Comparison of ENCODE assay signal across 11 mouse cellular contexts in genomic region chr5:144703464-144704368, GRCm38 (mm10). TPM values are rescaled to one million over a fixed set of nuclear protein-coding genes. Genes with fewer than 3 reads are reported as not detected.
DNase-seq lines count a peak whose midpoint lies in the region; ATAC-seq and TF ChIP-seq lines count a peak whose summit lies in the region.
"Had no signal": no experiment of that assay in that cellular context is flagged by ENCODE, and none has a peak within 500 bp of the region (broad histone marks: within the 10 kb centered on the region; RNA-seq: fewer than 3 reads in every experiment).

No protein-coding gene starts in this region.

- peak; percentile 73 for ATAC-seq in lung, embryonic 14.5 days (ENCODE audit: insufficient read depth)
- peak; percentile 70 for ATAC-seq in intestine, embryonic 16.5 days

- no peaks in the 10 kb centered on the region for H3K36me3 ChIP-seq in lung, embryonic 14.5 days (ENCODE audit: insufficient read depth)
- H3K36me3 ChIP-seq in intestine, embryonic 16.5 days (ENCODE audit: control insufficient read depth, insufficient read depth, low read length): no peaks in the 10 kb centered on the region
- H3K36me3 ChIP-seq: limb, embryonic 13.5 days had no signal

- intact Hi-C loops in gastrocnemius, postnatal 36 days (cut with DNase I): no loop called here

- DNase-seq in lung, embryonic 14.5 days: peak; percentile 56
- no peak for DNase-seq in lung, postnatal 25 days (ENCODE audit: low spot score)
- peak; percentile 57 to 62 for DNase-seq in cerebellum, postnatal 36 days
- peak; percentile 57 for DNase-seq in retina, postnatal 1 day
- DNase-seq in urinary bladder, postnatal 36 days (ENCODE audit: low spot score in 2 of 2): no peak
- no peak for DNase-seq in adrenal gland, postnatal 10 days
- DNase-seq in gastrocnemius, postnatal 36 days: no peak

- H3K27ac ChIP-seq in lung, embryonic 14.5 days (ENCODE audit: low read depth): no peak overlapping the region
- H3K27ac ChIP-seq in intestine, embryonic 16.5 days (ENCODE audit: low read length): 0 out of 2 replicates have a peak overlapping the region, but pooled peaks have one; percentile 49
- H3K27ac ChIP-seq: limb, embryonic 13.5 days had no signal

- no peak overlapping the region for H3K4me3 ChIP-seq in lung, embryonic 14.5 days (ENCODE audit: low read depth, low read length)
- H3K4me3 ChIP-seq in intestine, embryonic 16.5 days (ENCODE audit: low read length): no peak overlapping the region
- H3K4me3 ChIP-seq: limb, embryonic 13.5 days had no signal

- no peak overlapping the region for H3K4me2 ChIP-seq in lung, embryonic 14.5 days
- no peak overlapping the region for H3K4me2 ChIP-seq in intestine, embryonic 16.5 days (ENCODE audit: low read depth, low read length)
- H3K4me2 ChIP-seq: limb, embryonic 13.5 days had no signal

- H3K27me3 ChIP-seq in lung, embryonic 14.5 days (ENCODE audit: insufficient read depth, low read length): no peaks in the 10 kb centered on the region
- no peaks in the 10 kb centered on the region for H3K27me3 ChIP-seq in intestine, embryonic 16.5 days (replicated peaks; ENCODE audit: control insufficient read depth, insufficient read depth, low read length)
- H3K27me3 ChIP-seq: limb, embryonic 13.5 days had no signal

- no peak for TF ChIP-seq CTCF in lung, embryonic 14.5 days (IDR thresholded peaks at IDR 0.05; ENCODE audit: low read depth)

- H3K4me1 ChIP-seq in lung, embryonic 14.5 days (ENCODE audit: insufficient read depth): 0 out of 2 replicates have a peak, but pooled peaks cover 4% of the 10 kb centered on the region
- no peaks in the 10 kb centered on the region for H3K4me1 ChIP-seq in intestine, embryonic 16.5 days (ENCODE audit: control insufficient read depth, insufficient read depth, low read length)
- H3K4me1 ChIP-seq: limb, embryonic 13.5 days had no signal

- 51% methylated on average over 20 of the region's 20 CpGs for WGBS in lung, embryonic 14.5 days
- 55% methylated on average over 20 of the region's 20 CpGs for WGBS in intestine, embryonic 16.5 days

- H3K9me3 ChIP-seq in lung, embryonic 14.5 days (ENCODE audit: low read depth, low read length): no peaks in the 10 kb centered on the region
- H3K9me3 ChIP-seq in intestine, embryonic 16.5 days (ENCODE audit: control insufficient read depth, low read length): no peaks in the 10 kb centered on the region
- H3K9me3 ChIP-seq: limb, embryonic 13.5 days had no signal

- no peak overlapping the region for H3K9ac ChIP-seq in lung, embryonic 14.5 days
- no peak overlapping the region for H3K9ac ChIP-seq in intestine, embryonic 16.5 days (ENCODE audit: low read depth, low read length)
- H3K9ac ChIP-seq: limb, embryonic 13.5 days had no signal

RNA-seq across cellular contexts. Expression of gene Tmem130, which starts 57.9 kb away (rescaled TPM):
- polyA plus RNA-seq in lung, embryonic 14.5 days (2014; fragmentation: Nextera tagmentation; extraction: Ambion mirVana): 0.12 and 0.24 TPM in 2 replicates
- polyA plus RNA-seq in intestine, embryonic 16.5 days (2015; fragmentation: Nextera tagmentation; extraction: Ambion mirVana): 2.6 and 3.2 TPM in 2 replicates
- 10 to 100 TPM; 24.8 to 25.9 TPM for total RNA-seq in adrenal gland, postnatal 10 days (2021)
- total RNA-seq in gastrocnemius, postnatal 36 days (2021): not detected
- total RNA-seq: hematopoietic stem cell, adult 5-6 weeks; MEL had no signal

Comparison
In these comparisons a context has a peak if more than half of its experiments do, and no peak if none do; other contexts are left out.
1. DNase-seq: peak in lung, embryonic 14.5 days (single experiment), cerebellum, postnatal 36 days (2 of 2) and retina, postnatal 1 day (single experiment); none in lung, postnatal 25 days (single experiment), urinary bladder, postnatal 36 days (0 of 2), adrenal gland, postnatal 10 days (single experiment) and gastrocnemius, postnatal 36 days (0 of 2).
2. RNA of gene Tmem130, which starts 57.9 kb away (total RNA-seq): 24.8 to 25.9 TPM in adrenal gland, postnatal 10 days; not detected in gastrocnemius, postnatal 36 days; every median in the first group is over 10 times any median in the second.